Mouse (Mus musculus): ENCODE measurements around the gene Tbc1d8. TPM values are rescaled to one million over a fixed set of nuclear protein-coding genes. Genes with fewer than 3 reads are reported as not detected.

Tbc1d8 gene
- polyA plus RNA-seq, 1 experiment: 30.9 TPM

DNA sequence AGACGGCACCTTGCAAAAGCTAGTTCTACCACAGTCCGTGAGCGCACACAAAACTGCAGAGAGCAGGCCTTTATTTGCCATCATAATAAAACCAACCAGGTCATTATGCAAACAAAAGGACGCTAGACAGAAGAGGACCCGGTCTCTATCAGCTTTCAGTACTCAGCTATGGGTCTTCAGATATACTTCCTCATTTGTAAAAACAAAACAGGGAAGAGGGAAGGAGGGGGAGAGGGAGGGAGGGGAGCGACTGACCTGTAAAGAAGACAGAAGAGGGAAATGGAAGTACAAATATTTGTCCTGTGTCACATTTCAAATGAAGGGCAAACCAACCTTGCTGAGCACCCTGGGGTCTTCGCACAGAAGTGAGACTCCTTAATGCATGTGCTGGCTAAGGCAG is 69.9 kb downstream of the Tbc1d8 start:
- no peak for TF ChIP-seq CTCF (IDR thresholded peaks at IDR 0.05; ENCODE audit: insufficient read depth, low read length)
- TF ChIP-seq POLR2A (IDR thresholded peaks at IDR 0.05; ENCODE audit: borderline replicate concordance, extremely low read depth, low read depth, low read length): no peak
- DNase-seq: no peak
- Histone ChIP-seq H3K4me1 (ENCODE audit: control insufficient read depth, insufficient read depth, low read length) (peaks cover 17% of the 10 kb centered on the region), H3K4me3 (replicated peaks; ENCODE audit: extremely low read depth, low read depth, low read length) (no peak overlapping the region)
- 28% methylated on average over 7 of the region's 7 CpGs for WGBS

DNA sequence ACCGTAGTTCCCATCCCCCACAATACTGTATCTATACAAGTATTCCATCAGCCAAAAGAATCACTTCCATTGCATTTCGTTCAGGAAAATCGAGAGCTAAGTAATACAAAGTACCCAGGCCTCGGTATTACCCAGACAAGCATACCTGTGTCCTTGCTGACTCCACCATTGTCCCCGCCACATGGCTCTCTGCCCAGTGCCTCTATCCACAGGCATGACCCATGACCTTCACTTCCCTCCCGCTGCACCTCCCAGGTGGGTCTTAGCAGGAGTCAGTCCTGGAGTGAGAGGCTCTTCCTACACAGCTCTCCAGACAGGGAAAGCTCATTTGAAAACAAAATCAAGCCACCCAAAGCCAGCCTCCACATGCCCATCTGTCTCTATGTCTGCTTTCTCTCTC is 70.4 kb downstream of the Tbc1d8 start:
- peaks cover 17% of the 10 kb centered on the region for H3K4me1 ChIP-seq (ENCODE audit: control insufficient read depth, insufficient read depth, low read length)
- WGBS: 77% methylated on average over 6 of the region's 6 CpGs
- no peak for DNase-seq
- H3K4me3 ChIP-seq (replicated peaks; ENCODE audit: extremely low read depth, low read depth, low read length): no peak overlapping the region
- TF ChIP-seq POLR2A (IDR thresholded peaks at IDR 0.05; ENCODE audit: borderline replicate concordance, extremely low read depth, low read depth, low read length) (no peak), CTCF (IDR thresholded peaks at IDR 0.05; ENCODE audit: insufficient read depth, low read length) (no peak)

DNA sequence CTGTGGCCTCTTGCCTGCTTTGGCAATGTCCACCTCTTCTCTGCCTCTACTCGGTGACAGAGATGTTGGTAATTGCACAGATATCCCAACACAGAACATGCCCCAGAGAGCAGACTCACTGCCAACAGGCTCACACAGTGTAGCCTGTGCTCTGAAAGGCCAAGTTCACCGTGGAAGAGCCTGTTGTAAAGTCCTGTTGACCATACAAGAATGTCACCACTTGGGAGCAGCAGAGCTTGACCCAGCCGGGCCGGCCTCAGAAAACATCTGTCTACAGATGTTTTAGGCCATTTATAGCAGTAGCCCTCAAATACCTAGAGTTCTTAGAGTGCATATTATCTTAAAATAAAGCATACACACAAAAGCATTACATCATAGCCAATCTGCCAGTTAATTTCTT is 71.4 kb downstream of the Tbc1d8 start:
- TF ChIP-seq POLR2A (IDR thresholded peaks at IDR 0.05; ENCODE audit: borderline replicate concordance, extremely low read depth, low read depth, low read length) (no peak), CTCF (IDR thresholded peaks at IDR 0.05; ENCODE audit: insufficient read depth, low read length) (0 out of 2 replicates have a peak, but pooled peaks have one; percentile 22)
- WGBS: 50% methylated on average over 4 of the region's 4 CpGs
- no peak overlapping the region for H3K4me3 ChIP-seq (replicated peaks; ENCODE audit: extremely low read depth, low read depth, low read length)
- H3K4me1 ChIP-seq (ENCODE audit: control insufficient read depth, insufficient read depth, low read length): peaks cover 17% of the 10 kb centered on the region
- no peak for DNase-seq

DNA sequence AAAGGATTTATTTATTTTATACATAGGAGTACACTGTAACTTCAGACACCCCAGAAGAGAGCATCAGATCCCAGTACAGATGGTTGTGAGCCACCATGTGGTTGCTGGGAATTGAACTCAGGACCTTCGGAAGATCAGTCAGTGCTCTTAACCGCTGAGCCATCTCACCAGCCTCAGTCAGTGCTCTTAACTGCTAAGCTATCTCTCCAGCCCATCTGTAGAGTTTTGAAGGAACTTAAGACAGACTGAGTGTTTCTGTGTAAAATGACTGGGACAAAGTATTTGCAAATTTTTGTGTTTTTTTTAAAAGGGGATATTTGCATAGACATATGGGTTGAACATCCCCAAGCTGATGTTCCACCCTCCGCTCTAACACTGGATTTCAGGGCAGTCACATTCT is 78.4 kb downstream of the Tbc1d8 start:
- no peak for DNase-seq
- Histone ChIP-seq H3K4me3 (replicated peaks; ENCODE audit: extremely low read depth, low read depth, low read length) (no peak overlapping the region), H3K4me1 (ENCODE audit: control insufficient read depth, insufficient read depth, low read length) (peaks cover 13% of the 10 kb centered on the region)
- WGBS: 95% methylated on average over 3 of the region's 3 CpGs
- no peak for TF ChIP-seq CTCF (IDR thresholded peaks at IDR 0.05; ENCODE audit: insufficient read depth, low read length)

DNA sequence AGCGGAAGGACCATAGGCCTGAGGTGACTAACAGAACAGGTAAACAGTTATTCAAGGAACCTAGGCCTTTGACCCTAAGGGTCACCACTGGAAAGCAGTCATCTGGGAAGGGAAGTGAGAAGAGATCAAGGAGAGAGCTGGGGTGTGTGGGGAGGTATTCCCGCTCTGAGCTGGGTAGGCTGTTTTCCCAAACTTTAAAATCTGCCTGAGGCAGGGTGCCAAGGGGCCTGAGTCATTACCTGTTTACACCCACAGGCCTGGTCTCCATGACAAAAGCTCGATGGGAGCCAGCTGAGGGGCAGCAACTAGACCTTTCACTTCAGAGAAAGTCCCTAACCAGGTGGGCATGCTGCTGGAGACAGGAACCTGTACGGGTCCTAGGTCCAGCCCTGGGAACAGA is 79.3 kb downstream of the Tbc1d8 start:
- H3K4me1 ChIP-seq (ENCODE audit: control insufficient read depth, insufficient read depth, low read length): peaks cover 13% of the 10 kb centered on the region
- no peak overlapping the region for H3K4me3 ChIP-seq (replicated peaks; ENCODE audit: extremely low read depth, low read depth, low read length)
- DNase-seq: peak; percentile 46
- no peak for TF ChIP-seq POLR2A (IDR thresholded peaks at IDR 0.05; ENCODE audit: borderline replicate concordance, extremely low read depth, low read depth, low read length)
- WGBS: 49% methylated on average over 4 of the region's 4 CpGs

DNA sequence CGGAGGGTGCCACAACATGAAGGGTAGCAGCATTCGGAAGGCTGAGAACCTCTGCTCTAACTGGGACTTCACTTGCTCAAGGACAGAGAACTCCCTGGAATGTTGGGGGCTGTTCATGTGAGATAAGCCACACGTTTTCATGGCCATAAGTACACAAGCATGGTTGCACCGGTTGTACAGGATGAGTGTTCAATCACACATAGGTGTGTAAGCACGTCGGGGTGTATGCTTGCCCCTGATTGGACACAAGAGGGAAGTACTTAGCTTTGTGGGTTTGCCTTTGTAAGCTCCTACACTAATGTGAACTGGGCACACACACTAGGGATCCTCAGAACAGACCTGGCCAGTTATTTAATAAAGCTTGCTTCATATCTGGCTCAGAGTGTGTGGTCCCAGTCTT is 80.3 kb downstream of the Tbc1d8 start:
- Histone ChIP-seq H3K4me3 (replicated peaks; ENCODE audit: extremely low read depth, low read depth, low read length) (no peak overlapping the region), H3K4me1 (ENCODE audit: control insufficient read depth, insufficient read depth, low read length) (peaks cover 13% of the 10 kb centered on the region)
- TF ChIP-seq CTCF (IDR thresholded peaks at IDR 0.05; ENCODE audit: insufficient read depth, low read length) (no peak), POLR2A (IDR thresholded peaks at IDR 0.05; ENCODE audit: borderline replicate concordance, extremely low read depth, low read depth, low read length) (no peak)
- WGBS: 69% methylated on average over 6 of the region's 6 CpGs
- no peak for DNase-seq

DNA sequence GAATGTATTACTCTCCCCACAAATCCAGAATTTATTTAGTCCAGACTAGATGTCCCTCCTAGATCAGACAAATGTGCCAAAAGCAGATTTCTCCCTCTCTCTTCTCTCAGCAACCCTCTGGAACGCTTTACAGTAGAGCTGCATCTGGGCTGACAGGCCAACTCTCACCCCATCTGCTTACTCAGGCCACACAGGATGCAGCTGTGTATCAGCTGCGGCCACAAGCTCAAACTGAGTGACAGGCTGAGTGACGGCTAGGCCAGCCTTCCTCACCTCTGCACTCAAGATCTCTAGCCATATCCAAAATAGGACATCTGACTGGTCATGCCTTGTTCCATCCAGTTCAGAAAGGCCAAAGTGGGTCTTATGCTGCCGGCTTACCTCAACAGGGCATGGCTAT is 82.2 kb downstream of the Tbc1d8 start:
- H3K4me3 ChIP-seq (replicated peaks; ENCODE audit: extremely low read depth, low read depth, low read length): no peak overlapping the region
- no peak for DNase-seq
- 48% methylated on average over 4 of the region's 4 CpGs for WGBS
- H3K4me1 ChIP-seq (ENCODE audit: control insufficient read depth, insufficient read depth, low read length): peaks cover 13% of the 10 kb centered on the region
- no peak for TF ChIP-seq CTCF (IDR thresholded peaks at IDR 0.05; ENCODE audit: insufficient read depth, low read length)
- TF ChIP-seq POLR2A (IDR thresholded peaks at IDR 0.05; ENCODE audit: borderline replicate concordance, extremely low read depth, low read depth, low read length): no peak

DNA sequence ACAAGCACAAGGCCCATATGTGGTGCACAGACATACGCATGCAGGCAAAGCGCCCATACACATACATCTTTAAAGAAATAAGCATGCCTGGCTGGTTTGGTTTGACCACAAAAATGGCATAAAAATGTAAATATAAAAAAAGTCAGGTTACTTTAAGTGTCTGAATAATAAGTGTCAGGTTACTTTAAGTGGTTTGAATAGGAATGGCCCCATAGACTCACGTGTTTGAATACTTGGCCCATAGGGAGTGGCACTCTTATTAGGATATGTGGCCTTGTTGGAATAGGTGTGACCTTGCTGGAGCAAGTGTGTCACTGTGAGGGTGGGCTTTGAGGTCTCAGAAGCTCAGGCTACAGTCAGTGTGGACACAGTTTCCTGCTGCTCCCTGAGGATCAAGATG is 83.9 kb downstream of the Tbc1d8 start:
- 69% methylated on average over 3 of the region's 3 CpGs for WGBS
- TF ChIP-seq POLR2A (IDR thresholded peaks at IDR 0.05; ENCODE audit: borderline replicate concordance, extremely low read depth, low read depth, low read length) (no peak), CTCF (IDR thresholded peaks at IDR 0.05; ENCODE audit: insufficient read depth, low read length) (no peak)
- Histone ChIP-seq H3K4me1 (ENCODE audit: control insufficient read depth, insufficient read depth, low read length) (peaks cover 13% of the 10 kb centered on the region), H3K4me3 (replicated peaks; ENCODE audit: extremely low read depth, low read depth, low read length) (no peak overlapping the region)
- DNase-seq: no peak

DNA sequence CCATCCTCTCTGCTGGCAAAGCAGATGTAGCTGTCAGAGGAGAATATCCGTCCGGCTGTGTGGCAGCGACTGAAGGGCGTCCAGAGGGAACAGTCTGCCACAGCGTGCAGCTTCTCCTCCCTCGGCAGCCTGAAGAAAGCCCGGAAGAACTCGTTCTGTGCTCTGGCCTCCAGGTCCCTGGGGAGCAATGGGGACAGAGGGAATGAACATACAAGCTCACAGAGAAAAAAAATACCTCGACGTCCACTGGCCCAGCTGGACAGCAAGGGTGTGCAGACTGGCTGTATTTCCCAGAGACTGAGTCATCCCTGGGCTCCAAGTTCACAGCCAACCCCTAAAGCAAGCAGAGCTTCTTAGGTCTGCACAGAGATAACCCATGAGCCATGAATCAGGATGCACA is 84.5 kb downstream of the Tbc1d8 start:
- Histone ChIP-seq H3K4me3 (replicated peaks; ENCODE audit: extremely low read depth, low read depth, low read length) (no peak overlapping the region), H3K4me1 (ENCODE audit: control insufficient read depth, insufficient read depth, low read length) (peaks cover 10% of the 10 kb centered on the region)
- TF ChIP-seq CTCF (IDR thresholded peaks at IDR 0.05; ENCODE audit: insufficient read depth, low read length) (no peak), POLR2A (IDR thresholded peaks at IDR 0.05; ENCODE audit: borderline replicate concordance, extremely low read depth, low read depth, low read length) (no peak)
- 63% methylated on average over 10 of the region's 10 CpGs for WGBS
- DNase-seq: no peak

DNA sequence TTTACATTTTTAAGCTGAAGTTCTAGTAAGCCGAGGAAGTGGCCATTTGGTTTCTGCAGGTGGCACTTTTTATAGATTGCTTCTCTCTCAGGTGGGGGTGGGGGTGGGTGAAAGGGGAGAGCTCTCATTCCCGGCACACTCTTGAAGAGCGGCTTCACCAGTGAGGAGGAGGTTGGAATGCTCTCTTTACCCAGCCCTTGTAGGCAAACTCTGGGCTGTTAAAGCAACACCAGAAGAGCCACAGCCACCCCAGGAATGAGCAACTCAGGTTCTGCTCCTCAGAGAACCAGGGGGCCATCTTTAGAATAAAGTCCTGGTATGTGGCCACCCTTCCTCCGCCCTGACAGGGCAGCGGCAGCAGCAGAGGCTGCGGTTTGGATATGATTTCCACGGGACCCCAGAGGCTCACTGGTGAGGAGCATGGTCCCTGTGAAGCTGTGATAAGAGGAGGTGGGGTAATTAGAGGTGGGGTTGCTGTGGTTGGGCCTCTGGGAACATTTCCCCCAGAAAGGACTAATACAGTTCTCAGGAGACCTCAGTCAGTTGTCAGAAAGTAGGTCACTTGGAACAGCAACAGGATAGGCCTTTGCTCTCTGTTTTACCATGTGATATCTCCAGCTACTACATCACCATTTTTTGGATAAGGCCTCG is 85.2 kb downstream of the Tbc1d8 start:
- 62% methylated on average over 8 of the region's 8 CpGs for WGBS
- H3K4me1 ChIP-seq (ENCODE audit: control insufficient read depth, insufficient read depth, low read length): peaks cover 4% of the 10 kb centered on the region
- peak; percentile 46 for DNase-seq
- TF ChIP-seq POLR2A (IDR thresholded peaks at IDR 0.05; ENCODE audit: borderline replicate concordance, extremely low read depth, low read depth, low read length) (no peak), CTCF (IDR thresholded peaks at IDR 0.05; ENCODE audit: insufficient read depth, low read length) (no peak)
- H3K4me3 ChIP-seq (replicated peaks; ENCODE audit: extremely low read depth, low read depth, low read length): no peak overlapping the region

All from lung, adult 2 months (tissue).